ENCODE assay signal across 26 mouse cellular contexts in genomic region chr10:26854556-26855100, GRCm38 (mm10).
A peak's percentile ranks its signal among the peaks of the same experiment; 100 is the strongest.
DNase-seq lines count a peak whose midpoint lies in the region; ATAC-seq and TF ChIP-seq lines count a peak whose summit lies in the region.
"Had no signal": no experiment of that assay in that cellular context is flagged by ENCODE, and none has a peak within 500 bp of the region (broad histone marks: within the 10 kb centered on the region; RNA-seq: fewer than 3 reads in every experiment).

No protein-coding gene starts in this region.

- peak; percentile 58 to 85 for DNase-seq in adrenal gland, adult (ENCODE audit: inconsistent age in 2 of 2, low spot score in 1 of 2)
- DNase-seq in adrenal gland, postnatal 4 days (ENCODE audit: low spot score in 2 of 2), result no peak
- peak; percentile 75 for DNase-seq in 416B (ENCODE audit: low read depth)
- DNase-seq in adrenal gland, adult 8-10 months, result peak; percentile 41
- no peak for DNase-seq in limb, embryonic 10.5 days (ENCODE audit: low spot score)
- no peak for DNase-seq in spleen, postnatal 36 days (ENCODE audit: low spot score in 2 of 2)
- DNase-seq: cerebellum, adult 8-10 months; cerebellum, postnatal 25 days; gastrocnemius, postnatal 14 days; heart, postnatal 36 days; kidney, adult 9 months; kidney, postnatal 10 days; layer of hippocampus, adult 9-11 months; thymus, postnatal 14 days had no signal

- H3ac ChIP-seq in myocyte (ENCODE audit: control insufficient read depth, insufficient read length), result no peak overlapping the region

- no peak overlapping the region for H3K27ac ChIP-seq in limb, embryonic 10.5 days
- H3K27ac ChIP-seq in forebrain, embryonic 12.5 days, result no peak overlapping the region
- H3K27ac ChIP-seq: heart, embryonic 15.5 days; hindbrain, embryonic 12.5 days; hindbrain, postnatal 0 days; intestine, embryonic 15.5 days; limb, embryonic 12.5 days; lung, embryonic 15.5 days; neural tube, embryonic 12.5 days had no signal

- H3K79me2 ChIP-seq in myocyte (ENCODE audit: control insufficient read depth, insufficient read depth), result no peaks in the 10 kb centered on the region

- WGBS in limb, embryonic 10.5 days, result 94% methylated on average over 5 of the region's 5 CpGs
- WGBS in forebrain, embryonic 12.5 days, result 93% methylated on average over 5 of the region's 5 CpGs

- no peaks in the 10 kb centered on the region for H3K4me1 ChIP-seq in limb, embryonic 10.5 days
- no peaks in the 10 kb centered on the region for H3K4me1 ChIP-seq in forebrain, embryonic 12.5 days
- H3K4me1 ChIP-seq: heart, embryonic 15.5 days; hindbrain, embryonic 12.5 days; intestine, embryonic 15.5 days; limb, embryonic 12.5 days; lung, embryonic 15.5 days; neural tube, embryonic 12.5 days had no signal

- ATAC-seq in forebrain, embryonic 12.5 days (ENCODE audit: low FRiP score), result no peak
- ATAC-seq: forebrain, embryonic 14.5 days; hindbrain, postnatal 0 days; intestine, embryonic 15.5 days; midbrain, embryonic 16.5 days had no signal

- H3K36me3 ChIP-seq in myocyte (ENCODE audit: control insufficient read depth, insufficient read depth), result no peaks in the 10 kb centered on the region
- H3K36me3 ChIP-seq in limb, embryonic 10.5 days, result no peaks in the 10 kb centered on the region
- H3K36me3 ChIP-seq in forebrain, embryonic 12.5 days (replicated peaks), result no peaks in the 10 kb centered on the region; the same call in 1 of the 2 replicates
- H3K36me3 ChIP-seq: hindbrain, embryonic 12.5 days; intestine, embryonic 15.5 days; limb, embryonic 12.5 days; lung, embryonic 15.5 days; neural tube, embryonic 12.5 days had no signal

- no peak overlapping the region for H3K9ac ChIP-seq in forebrain, embryonic 12.5 days
- H3K9ac ChIP-seq: heart, embryonic 15.5 days; hindbrain, embryonic 12.5 days; intestine, embryonic 15.5 days; limb, embryonic 12.5 days; lung, embryonic 15.5 days; neural tube, embryonic 12.5 days had no signal

- no peaks in the 10 kb centered on the region for H3K9me3 ChIP-seq in limb, embryonic 10.5 days (replicated peaks)
- H3K9me3 ChIP-seq in forebrain, embryonic 12.5 days, result no peaks in the 10 kb centered on the region
- H3K9me3 ChIP-seq: heart, embryonic 15.5 days; hindbrain, embryonic 12.5 days; intestine, embryonic 15.5 days; limb, embryonic 12.5 days; lung, embryonic 15.5 days; neural tube, embryonic 12.5 days had no signal

- no peaks in the 10 kb centered on the region for H3K27me3 ChIP-seq in myocyte (ENCODE audit: control insufficient read depth, insufficient read depth, insufficient read length)
- H3K27me3 ChIP-seq in limb, embryonic 10.5 days (ENCODE audit: low read depth, poor library complexity, severe bottlenecking), result no peaks in the 10 kb centered on the region
- H3K27me3 ChIP-seq in forebrain, embryonic 12.5 days, result no peaks in the 10 kb centered on the region
- H3K27me3 ChIP-seq: heart, embryonic 15.5 days; hindbrain, embryonic 12.5 days; intestine, embryonic 15.5 days; limb, embryonic 12.5 days; lung, embryonic 15.5 days; neural tube, embryonic 12.5 days had no signal

- peak overlapping the region; percentile 60 for H3K4me2 ChIP-seq in myocyte (ENCODE audit: low read depth)
- H3K4me2 ChIP-seq in forebrain, embryonic 12.5 days, result no peak overlapping the region
- H3K4me2 ChIP-seq: heart, embryonic 15.5 days; hindbrain, embryonic 12.5 days; intestine, embryonic 15.5 days; limb, embryonic 12.5 days; lung, embryonic 15.5 days; midbrain, embryonic 11.5 days; neural tube, embryonic 12.5 days had no signal

- H3K4me3 ChIP-seq in myocyte, result no peak overlapping the region
- no peak overlapping the region for H3K4me3 ChIP-seq in limb, embryonic 10.5 days
- no peak overlapping the region for H3K4me3 ChIP-seq in forebrain, embryonic 12.5 days (replicated peaks)
- H3K4me3 ChIP-seq: heart, embryonic 15.5 days; hindbrain, embryonic 12.5 days; intestine, embryonic 15.5 days; limb, embryonic 12.5 days; lung, embryonic 15.5 days; neural tube, embryonic 12.5 days had no signal

- no peak for TF ChIP-seq POLR2A in myocyte (IDR thresholded peaks at IDR 0.05; ENCODE audit: insufficient read length, low read depth)

TF ChIP-seq in myocyte, 11 proteins besides CTCF, POLR2A, EP300 and RAD21:
- no peak for TF ChIP-seq MYOG (IDR thresholded peaks at IDR 0.05; ENCODE audit: control insufficient read depth in 1 of 3, insufficient read depth in 1 of 3, insufficient read length in 2 of 3, low read depth in 2 of 3)
TF ChIP-seq in myocyte: peak in this region for 0.

Comparison
In these comparisons a context has a peak if more than half of its experiments do, and no peak if none do; other contexts are left out.
1. DNase-seq: peak in adrenal gland, adult (2 of 2), 416B (single experiment) and adrenal gland, adult 8-10 months (single experiment); none in adrenal gland, postnatal 4 days (0 of 2), limb, embryonic 10.5 days (single experiment) and spleen, postnatal 36 days (0 of 2).